Mouse (Mus musculus): ENCODE results near the gene Saysd1. TPM values are rescaled to one million over a fixed set of nuclear protein-coding genes. Genes with fewer than 3 reads are reported as not detected.

The Saysd1 gene
- total and polyA plus RNA-seq, 3 experiments, result 2.6 to 5.0 (median 2.8) TPM

GRCm38 (mm10) chr14:20081084-20081483, 57.2 kb downstream of the Saysd1 start:
- 0 out of 2 replicates have a peak, but pooled peaks cover 2% of the 10 kb centered on the region for H3K36me3 ChIP-seq (ENCODE audit: control insufficient read depth, insufficient read depth, low read length)
- no peak overlapping the region for H3K9ac ChIP-seq (ENCODE audit: low read depth, low read length)
- no peak for DNase-seq
- WGBS, result 94% methylated on average over 1 of the region's 1 CpGs
- H3K27me3 ChIP-seq (ENCODE audit: control insufficient read depth, insufficient read depth, low read length), result no peaks in the 10 kb centered on the region
- TF ChIP-seq POLR2A (IDR thresholded peaks at IDR 0.05; ENCODE audit: insufficient read depth, low read depth, low read length), result no peak
- no peak for TF ChIP-seq CTCF (IDR thresholded peaks at IDR 0.05)
- H3K4me3 ChIP-seq, result no peak overlapping the region
- H3K4me1 ChIP-seq (ENCODE audit: control insufficient read depth, insufficient read depth, low read length), result peaks cover 5% of the 10 kb centered on the region
- H3K79me2 ChIP-seq (replicated peaks; ENCODE audit: control insufficient read depth, insufficient read depth, low read length), result no peaks in the 10 kb centered on the region
- intact Hi-C loops (cut with DNase I), result loop anchor here (5.0 kb wide), 1 partner anchor 329 kb away; the partner anchor contains the start of gene Nid2
- H3K27ac ChIP-seq, result no peak overlapping the region

- no peaks in the 10 kb centered on the region for H3K79me2 ChIP-seq (replicated peaks; ENCODE audit: control insufficient read depth, insufficient read depth, low read length)
- peaks cover 3% of the 10 kb centered on the region for H3K4me1 ChIP-seq (ENCODE audit: control insufficient read depth, insufficient read depth, low read length)
- no peak overlapping the region for H3K9ac ChIP-seq (ENCODE audit: low read depth, low read length)
- DNase-seq, result no peak
- H3K27ac ChIP-seq, result no peak overlapping the region
- H3K36me3 ChIP-seq (ENCODE audit: control insufficient read depth, insufficient read depth, low read length), result 0 out of 2 replicates have a peak, but pooled peaks cover 2% of the 10 kb centered on the region
- intact Hi-C loops (cut with DNase I), result no loop called here
- TF ChIP-seq EP300 (IDR thresholded peaks at IDR 0.05; ENCODE audit: insufficient read depth, low read depth, low read length), result no peak
- no peak for TF ChIP-seq POLR2A (IDR thresholded peaks at IDR 0.05; ENCODE audit: insufficient read depth, low read depth, low read length)
- TF ChIP-seq CTCF (IDR thresholded peaks at IDR 0.05), result no peak
- no peaks in the 10 kb centered on the region for H3K27me3 ChIP-seq (ENCODE audit: control insufficient read depth, insufficient read depth, low read length)
- WGBS, result 84% methylated on average over 6 of the region's 6 CpGs
- H3K4me3 ChIP-seq, result no peak overlapping the region
Observed at GRCm38 (mm10) chr14:20077181-20077580, 61.2 kb downstream of the Saysd1 start.

GRCm38 (mm10) chr14:20075544-20075943, 62.8 kb downstream of the Saysd1 start:
- Histone ChIP-seq H3K27me3 (ENCODE audit: control insufficient read depth, insufficient read depth, low read length) (no peaks in the 10 kb centered on the region), H3K4me3 (no peak overlapping the region), H3K36me3 (ENCODE audit: control insufficient read depth, insufficient read depth, low read length) (0 out of 2 replicates have a peak, but pooled peaks cover 2% of the 10 kb centered on the region), H3K27ac (no peak overlapping the region), H3K4me1 (ENCODE audit: control insufficient read depth, insufficient read depth, low read length) (no peaks in the 10 kb centered on the region; the same call in none of the 2 replicates), H3K9ac (ENCODE audit: low read depth, low read length) (no peak overlapping the region), H3K79me2 (replicated peaks; ENCODE audit: control insufficient read depth, insufficient read depth, low read length) (no peaks in the 10 kb centered on the region)
- TF ChIP-seq CTCF (IDR thresholded peaks at IDR 0.05) (no peak), POLR2A (IDR thresholded peaks at IDR 0.05; ENCODE audit: insufficient read depth, low read depth, low read length) (no peak), EP300 (IDR thresholded peaks at IDR 0.05; ENCODE audit: insufficient read depth, low read depth, low read length) (no peak)
- 85% methylated on average over 7 of the region's 7 CpGs for WGBS
- DNase-seq, result no peak
- intact Hi-C loops (cut with DNase I), result no loop called here

- H3K4me1 ChIP-seq (ENCODE audit: control insufficient read depth, insufficient read depth, low read length), result no peaks in the 10 kb centered on the region; the same call in none of the 2 replicates
- WGBS, result 51% methylated on average over 1 of the region's 1 CpGs
- DNase-seq, result no peak
- H3K4me3 ChIP-seq, result no peak overlapping the region
- TF ChIP-seq EP300 (IDR thresholded peaks at IDR 0.05; ENCODE audit: insufficient read depth, low read depth, low read length), result no peak
- no peak for TF ChIP-seq CTCF (IDR thresholded peaks at IDR 0.05)
- TF ChIP-seq POLR2A (IDR thresholded peaks at IDR 0.05; ENCODE audit: insufficient read depth, low read depth, low read length), result no peak
- H3K27me3 ChIP-seq (ENCODE audit: control insufficient read depth, insufficient read depth, low read length), result no peaks in the 10 kb centered on the region
- intact Hi-C loops (cut with DNase I), result no loop called here
- no peaks in the 10 kb centered on the region for H3K79me2 ChIP-seq (replicated peaks; ENCODE audit: control insufficient read depth, insufficient read depth, low read length)
- H3K27ac ChIP-seq, result no peak overlapping the region
- no peak overlapping the region for H3K9ac ChIP-seq (ENCODE audit: low read depth, low read length)
- H3K36me3 ChIP-seq (ENCODE audit: control insufficient read depth, insufficient read depth, low read length), result no peaks in the 10 kb centered on the region
Observed at GRCm38 (mm10) chr14:20074759-20075158, 63.6 kb downstream of the Saysd1 start.

- Histone ChIP-seq H3K27me3 (ENCODE audit: control insufficient read depth, insufficient read depth, low read length) (no peaks in the 10 kb centered on the region), H3K9ac (ENCODE audit: low read depth, low read length) (no peak overlapping the region), H3K4me1 (ENCODE audit: control insufficient read depth, insufficient read depth, low read length) (no peaks in the 10 kb centered on the region; the same call in none of the 2 replicates), H3K79me2 (replicated peaks; ENCODE audit: control insufficient read depth, insufficient read depth, low read length) (no peaks in the 10 kb centered on the region), H3K4me3 (no peak overlapping the region), H3K27ac (no peak overlapping the region), H3K36me3 (ENCODE audit: control insufficient read depth, insufficient read depth, low read length) (no peaks in the 10 kb centered on the region)
- TF ChIP-seq CTCF (IDR thresholded peaks at IDR 0.05) (peak; percentile 72), EP300 (IDR thresholded peaks at IDR 0.05; ENCODE audit: insufficient read depth, low read depth, low read length) (no peak)
- intact Hi-C loops (cut with DNase I), result loop anchor here (1.0 kb wide), 1 partner anchor 188 kb away; no protein-coding TSS in a partner anchor
- no peak for DNase-seq
Observed at GRCm38 (mm10) chr14:20070629-20071028, 67.7 kb downstream of the Saysd1 start.

GRCm38 (mm10) chr14:20068365-20068764, 70.0 kb downstream of the Saysd1 start:
- Histone ChIP-seq H3K36me3 (ENCODE audit: control insufficient read depth, insufficient read depth, low read length) (no peaks in the 10 kb centered on the region), H3K4me1 (ENCODE audit: control insufficient read depth, insufficient read depth, low read length) (no peaks in the 10 kb centered on the region), H3K79me2 (replicated peaks; ENCODE audit: control insufficient read depth, insufficient read depth, low read length) (no peaks in the 10 kb centered on the region), H3K27ac (no peak overlapping the region), H3K4me3 (no peak overlapping the region), H3K27me3 (ENCODE audit: control insufficient read depth, insufficient read depth, low read length) (no peaks in the 10 kb centered on the region), H3K9ac (ENCODE audit: low read depth, low read length) (no peak overlapping the region)
- 82% methylated on average over 2 of the region's 2 CpGs for WGBS
- intact Hi-C loops (cut with DNase I), result no loop called here
- DNase-seq, result no peak
- no peak for TF ChIP-seq EP300 (IDR thresholded peaks at IDR 0.05; ENCODE audit: insufficient read depth, low read depth, low read length)
- no peak for TF ChIP-seq CTCF (IDR thresholded peaks at IDR 0.05)
- no peak for TF ChIP-seq POLR2A (IDR thresholded peaks at IDR 0.05; ENCODE audit: insufficient read depth, low read depth, low read length)
